ENCODE assay signal across 8 mouse cellular contexts in the genomic region with DNA sequence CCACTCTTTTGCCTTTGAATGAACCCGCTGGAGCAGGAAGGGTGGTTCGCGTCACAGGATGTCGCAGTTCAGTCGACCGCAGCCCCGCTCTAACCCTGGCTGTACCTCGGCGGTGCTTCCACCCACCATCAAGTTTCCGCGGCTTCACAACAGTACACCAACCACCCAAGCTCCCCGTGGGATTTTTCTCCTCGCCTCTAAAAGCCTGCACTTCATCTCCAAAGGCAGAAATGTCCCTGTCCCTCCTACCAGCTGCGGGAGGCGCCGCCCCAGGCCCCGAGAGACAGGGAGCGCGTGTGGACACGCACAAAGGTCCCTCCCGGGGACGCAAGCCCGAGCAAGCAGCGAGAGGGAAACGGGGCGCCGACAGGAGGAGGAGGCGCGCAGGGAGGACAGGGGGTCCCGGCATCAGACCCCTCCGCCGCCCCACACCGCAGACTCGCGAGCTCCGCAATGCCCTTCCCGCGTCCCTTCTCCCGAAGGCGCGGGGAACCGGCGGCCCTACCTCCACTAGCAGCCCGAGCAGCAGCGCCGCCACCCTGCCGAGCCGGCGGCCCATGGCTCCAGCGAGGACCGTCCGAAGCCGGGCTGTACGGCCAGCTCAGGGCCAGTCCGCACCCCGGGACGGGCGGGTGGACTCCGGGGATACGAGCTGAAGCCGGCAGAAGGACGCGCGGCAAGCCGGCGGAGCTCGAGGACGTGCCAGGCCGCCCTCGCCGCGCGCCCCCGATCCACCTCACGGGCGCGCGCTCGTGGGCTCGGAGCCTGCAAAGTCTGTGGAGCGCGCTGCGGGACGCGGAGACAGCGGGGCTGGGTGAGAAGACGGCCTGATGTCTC. TPM values are rescaled to one million over a fixed set of nuclear protein-coding genes. Genes with fewer than 3 reads are reported as not detected.
DNase-seq lines count a peak whose midpoint lies in the region; ATAC-seq and TF ChIP-seq lines count a peak whose summit lies in the region.

A gene (minus strand): TSS at position 738 of the 837 bp plus-strand sequence.

- peaks cover 0 to 14% of the 10 kb centered on the region in 2 experiments; a peak in 2 of 4 replicates for H3K36me3 ChIP-seq in MEL (ENCODE audit: control insufficient read depth in 1 of 2, insufficient read depth in 2 of 2, low read length in 2 of 2)
- H3K36me3 ChIP-seq in lung, embryonic 16.5 days (ENCODE audit: control insufficient read depth, insufficient read depth, low read length): no peaks in the 10 kb centered on the region
- no peaks in the 10 kb centered on the region for H3K36me3 ChIP-seq in thymus, adult 2 months (ENCODE audit: control insufficient read depth, insufficient read depth, low read length)

- TF ChIP-seq RAD21 in MEL (IDR thresholded peaks at IDR 0.05; ENCODE audit: low read depth, low read length): no peak

- peak; percentile 40 to 51; a peak in 3 of 4 replicates for TF ChIP-seq POLR2A in MEL (IDR thresholded peaks at IDR 0.05; ENCODE audit: control insufficient read depth in 1 of 2, insufficient read depth in 1 of 2, low read depth in 1 of 2, low read length in 2 of 2, poor library complexity in 1 of 2)
- TF ChIP-seq POLR2A in thymus, adult 2 months (IDR thresholded peaks at IDR 0.05; ENCODE audit: control insufficient read depth, extremely low read depth, insufficient read depth, low read length, poor library complexity): peak; percentile 66; the same call in 1 of the 2 replicates

- H3K4me2 ChIP-seq in lung, embryonic 16.5 days (ENCODE audit: low read depth, low read length): peak within 1 kb of the TSS; percentile 63

- 0 out of 6 replicates have a peak, but pooled peaks of 1 of the 3 experiments have one; percentile 8 for TF ChIP-seq CTCF in MEL (IDR thresholded peaks at IDR 0.05 in 2 of 3, conservative IDR thresholded peaks at IDR 0.05 in 1 of 3; ENCODE audit: control insufficient read depth in 1 of 3, insufficient read depth in 1 of 3, low read depth in 2 of 3, low read length in 3 of 3, poor library complexity in 1 of 3, severe bottlenecking in 1 of 3)
- no peak; the same call in 1 of the 2 replicates for TF ChIP-seq CTCF in thymus, adult 2 months (IDR thresholded peaks at IDR 0.05; ENCODE audit: borderline replicate concordance, control insufficient read depth, extremely low read depth, insufficient read depth, low read length, poor library complexity)

- H3K79me2 ChIP-seq in MEL (ENCODE audit: control insufficient read depth, insufficient read depth, low read length, poor library complexity): peaks cover 6% of the 10 kb centered on the region

- no peaks in the 10 kb centered on the region for H3K9me3 ChIP-seq in MEL (replicated peaks; ENCODE audit: insufficient read depth, low read length)
- no peaks in the 10 kb centered on the region for H3K9me3 ChIP-seq in lung, embryonic 16.5 days (ENCODE audit: control insufficient read depth, low read length)

- peak; percentile 78 for DNase-seq in MEL (ENCODE audit: low read depth, low spot score)
- DNase-seq in cerebellum, adult 8-10 months: peak; percentile 74
- DNase-seq in layer of hippocampus, adult 9-10 months (ENCODE audit: low spot score): peak; percentile 27
- DNase-seq in ovary, adult 18-20 months (ENCODE audit: low spot score): peak; percentile 53
- DNase-seq in thymus, adult 2 months: peak; percentile 68

- peak within 1 kb of the TSS; percentile 86 for H3K9ac ChIP-seq in MEL (ENCODE audit: control insufficient read depth, low read depth, low read length, poor library complexity, severe bottlenecking)
- peak within 1 kb of the TSS; percentile 93 for H3K9ac ChIP-seq in lung, embryonic 16.5 days (ENCODE audit: low read length)

- H3K4me3 ChIP-seq in MEL (ENCODE audit: control insufficient read depth in 1 of 2, insufficient read depth in 1 of 2, low read depth in 2 of 2, low read length in 2 of 2): peak within 1 kb of the TSS; percentile 87 to 100
- peak within 1 kb of the TSS; percentile 87 for H3K4me3 ChIP-seq in lung, embryonic 16.5 days (ENCODE audit: low read length)
- H3K4me3 ChIP-seq in thymus, adult 2 months (ENCODE audit: control insufficient read depth, insufficient read depth, low read length): peak within 1 kb of the TSS; percentile 92

- under 1% methylated on average over 65 of the region's 87 CpGs for WGBS in lung, embryonic 16.5 days
- under 1% methylated on average over 87 of the region's 87 CpGs for WGBS in thymus, adult 2 months

- peak; percentile 86 for ATAC-seq in frontal cortex, adult (ENCODE audit: low TSS enrichment)
- ATAC-seq in hematopoietic stem cell, adult 5-6 weeks (replicated peaks in 1 of 2; ENCODE audit: insufficient read depth in 1 of 2, low FRiP score in 2 of 2, low TSS enrichment in 1 of 2, low read depth in 1 of 2, poor library complexity in 2 of 2, severe bottlenecking in 2 of 2): peak; percentile 95 to 96
- ATAC-seq in lung, embryonic 16.5 days (ENCODE audit: low read depth): peak; percentile 90

- peaks cover 7 to 10% of the 10 kb centered on the region in 2 experiments for H3K4me1 ChIP-seq in MEL (ENCODE audit: control insufficient read depth in 1 of 2, insufficient read depth in 2 of 2, low read length in 2 of 2)
- peaks cover 5% of the 10 kb centered on the region for H3K4me1 ChIP-seq in lung, embryonic 16.5 days (replicated peaks; ENCODE audit: control insufficient read depth, insufficient read depth, low read length)
- peaks cover 3% of the 10 kb centered on the region for H3K4me1 ChIP-seq in thymus, adult 2 months (replicated peaks; ENCODE audit: control insufficient read depth, insufficient read depth, low read length)

- no peaks in the 10 kb centered on the region for H3K27me3 ChIP-seq in MEL (ENCODE audit: control insufficient read depth in 1 of 2, insufficient read depth in 2 of 2, low read length in 2 of 2)
- H3K27me3 ChIP-seq in lung, embryonic 16.5 days (ENCODE audit: control insufficient read depth, insufficient read depth, low read depth, low read length): no peaks in the 10 kb centered on the region
- H3K27me3 ChIP-seq in thymus, adult 2 months (ENCODE audit: control insufficient read depth, insufficient read depth, low read length): no peaks in the 10 kb centered on the region

- no peak within 1 kb of the TSS; the same call in 1 of the 2 replicates for H3K27ac ChIP-seq in MEL (ENCODE audit: control insufficient read depth, low read depth, low read length)
- peak within 1 kb of the TSS; percentile 89 for H3K27ac ChIP-seq in lung, embryonic 16.5 days (ENCODE audit: low read length)
- peak within 1 kb of the TSS; percentile 30 for H3K27ac ChIP-seq in thymus, adult 2 months (ENCODE audit: control insufficient read depth, insufficient read depth, low read length)

- TF ChIP-seq EP300 in MEL (IDR thresholded peaks at IDR 0.05; ENCODE audit: low read depth in 1 of 2, low read length in 2 of 2): no peak

TF ChIP-seq in MEL, 35 proteins besides CTCF, POLR2A, EP300 and RAD21:
- TF ChIP-seq NELFE (IDR thresholded peaks at IDR 0.05; ENCODE audit: low read depth, low read length) (peak; percentile 46; the same call in 1 of the 2 replicates), SMC3 (IDR thresholded peaks at IDR 0.05; ENCODE audit: low read depth, low read length) (0 out of 2 replicates have a peak, but pooled peaks have one; percentile 1), MXI1 (IDR thresholded peaks at IDR 0.05; ENCODE audit: low read depth, low read length) (no peak), SIN3A (IDR thresholded peaks at IDR 0.05; ENCODE audit: low read length) (0 out of 2 replicates have a peak, but pooled peaks have one; percentile 27), TCF12 (IDR thresholded peaks at IDR 0.05; ENCODE audit: low read depth, low read length) (0 out of 2 replicates have a peak, but pooled peaks have one; percentile 13), GATA1 (IDR thresholded peaks at IDR 0.05; ENCODE audit: low read depth, low read length) (no peak), E2F4 (IDR thresholded peaks at IDR 0.05; ENCODE audit: borderline replicate concordance, low read depth, low read length) (0 out of 2 replicates have a peak, but pooled peaks have one; percentile 44), RCOR1 (IDR thresholded peaks at IDR 0.05; ENCODE audit: low read depth, low read length) (no peak; the same call in 1 of the 2 replicates), MAFK (IDR thresholded peaks at IDR 0.05; ENCODE audit: borderline replicate concordance, low read depth, low read length) (no peak), ETS1 (IDR thresholded peaks at IDR 0.05; ENCODE audit: low read depth, low read length) (0 out of 2 replicates have a peak, but pooled peaks have one; percentile 15), MAZ (IDR thresholded peaks at IDR 0.05; ENCODE audit: low read depth, low read length) (no peak), ELF1 (IDR thresholded peaks at IDR 0.05; ENCODE audit: low read depth, low read length) (0 out of 2 replicates have a peak, but pooled peaks have one; percentile 27), TBP (IDR thresholded peaks at IDR 0.05; ENCODE audit: low read depth, low read length) (0 out of 2 replicates have a peak, but pooled peaks have one; percentile 36), MAX (IDR thresholded peaks at IDR 0.05; ENCODE audit: low read length) (peak; percentile 13), HCFC1 (IDR thresholded peaks at IDR 0.05; ENCODE audit: low read depth, low read length) (peak; percentile 50; the same call in 1 of the 2 replicates)

RNA-seq across cellular contexts. Expression of the gene that starts here (rescaled TPM):
- 12.1 and 17.0 TPM in 2 replicates for total RNA-seq in MEL (2012; rRNA removed)
- 10 to 100 TPM in 1 of 2 experiments, not detected in 1; 14.2 TPM for polyA plus RNA-seq in MEL (2012; ENCODE audit: insufficient read depth in 1 of 2, insufficient read length in 2 of 2, low read depth in 1 of 2, low replicate concordance in 2 of 2, missing spikeins in 1 of 2)
- total RNA-seq in hematopoietic stem cell, adult 5-6 weeks (2017): 26.6 and 39.3 TPM in 2 replicates
- 28.5 and 28.9 TPM in 2 replicates for polyA plus RNA-seq in lung, embryonic 16.5 days (2015; fragmentation: Nextera tagmentation; extraction: Ambion mirVana)
- 16.2 and 18.4 TPM in 2 replicates for polyA plus RNA-seq in thymus, adult 2 months (2012; rRNA removed)

Comparison
In these comparisons a context has a peak if more than half of its experiments do, and no peak if none do; other contexts are left out.
1. DNase-seq: peak in every context shown above with its lines; median percentile 78 in MEL; 74 in cerebellum, adult 8-10 months; 68 in thymus, adult 2 months; 53 in ovary, adult 18-20 months; 27 in layer of hippocampus, adult 9-10 months.